Mouse (Mus musculus): ENCODE measurements around the gene Batf. TPM values are rescaled to one million over a fixed set of nuclear protein-coding genes. Genes with fewer than 3 reads are reported as not detected.

The Batf gene
- total RNA-seq (2014; rRNA removed; ENCODE audit: low replicate concordance) = 1.4 and 3.2 TPM in 2 replicates
- polyA plus RNA-seq (2015; fragmentation: Nextera tagmentation; extraction: Ambion mirVana) = 2.1 and 2.6 TPM in 2 replicates

DNA sequence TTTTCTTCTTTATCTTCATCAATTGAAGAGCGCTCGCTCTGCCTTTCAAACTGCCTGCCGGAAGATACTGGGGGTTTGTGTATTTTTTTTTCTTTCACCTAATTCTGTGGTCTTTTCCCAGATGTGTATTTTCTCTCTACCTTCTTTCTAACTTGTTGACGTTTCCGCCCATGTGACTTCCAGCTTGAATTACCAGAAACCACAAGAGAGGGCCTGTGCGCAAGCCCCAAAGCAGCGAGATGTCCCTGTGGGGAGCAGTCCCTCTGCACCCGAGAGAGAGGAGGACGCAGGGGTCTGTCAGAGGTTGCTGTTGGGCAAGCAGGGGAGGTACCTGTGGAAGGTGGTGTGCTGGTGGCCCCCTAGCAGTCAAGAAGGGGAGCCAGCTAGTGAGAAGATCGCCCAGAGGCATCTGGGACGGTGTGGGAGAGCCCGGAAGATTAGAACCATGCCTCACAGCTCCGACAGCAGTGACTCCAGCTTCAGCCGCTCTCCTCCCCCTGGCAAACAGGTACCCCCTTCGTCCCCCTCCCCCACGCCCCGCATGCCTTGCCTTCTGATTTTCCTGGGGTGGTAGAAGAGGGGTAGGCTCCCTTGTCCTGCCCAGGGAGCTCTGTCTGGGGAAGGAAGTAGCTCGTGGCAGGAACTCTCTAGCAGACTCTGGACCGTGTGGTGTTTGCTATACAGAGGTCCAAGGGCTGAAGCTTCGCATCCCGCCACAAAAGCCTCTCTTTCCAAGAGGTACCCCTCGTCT lies at the start of gene Batf:
Gene Batf (plus strand): TSS at position 204 of the 751 bp plus-strand sequence.
- H3K9ac ChIP-seq (replicated peaks; ENCODE audit: low read depth, low read length) = 0 out of 2 replicates have a peak within 1 kb of the TSS, but pooled peaks have one; percentile 45
- ATAC-seq (ENCODE audit: insufficient read depth, low read depth) (no peak), DNase-seq (ENCODE audit: low spot score) (no peak)
- no peaks in the 10 kb centered on the region for H3K27me3 ChIP-seq (ENCODE audit: control insufficient read depth, insufficient read depth, low read length)
- H3K36me3 ChIP-seq (replicated peaks; ENCODE audit: control insufficient read depth, insufficient read depth, low read length) = no peaks in the 10 kb centered on the region
- peak within 1 kb of the TSS; percentile 21 for H3K4me3 ChIP-seq (ENCODE audit: low read depth, low read length)
- H3K9me3 ChIP-seq (replicated peaks; ENCODE audit: control insufficient read depth, low read length) = no peaks in the 10 kb centered on the region
- WGBS = 31% methylated on average over 22 of the region's 22 CpGs
- no peak for TF ChIP-seq EP300 (IDR thresholded peaks at IDR 0.05; ENCODE audit: low read depth)
- TF ChIP-seq CTCF (IDR thresholded peaks at IDR 0.05; ENCODE audit: low read depth) = no peak
- H3K4me1 ChIP-seq (ENCODE audit: control insufficient read depth, insufficient read depth) = peaks cover 6% of the 10 kb centered on the region; the same call in 1 of the 2 replicates
- H3K4me2 ChIP-seq (ENCODE audit: low read depth, low read length) = peak within 1 kb of the TSS; percentile 57
- H3K27ac ChIP-seq (ENCODE audit: low read depth) = no peak within 1 kb of the TSS

DNA sequence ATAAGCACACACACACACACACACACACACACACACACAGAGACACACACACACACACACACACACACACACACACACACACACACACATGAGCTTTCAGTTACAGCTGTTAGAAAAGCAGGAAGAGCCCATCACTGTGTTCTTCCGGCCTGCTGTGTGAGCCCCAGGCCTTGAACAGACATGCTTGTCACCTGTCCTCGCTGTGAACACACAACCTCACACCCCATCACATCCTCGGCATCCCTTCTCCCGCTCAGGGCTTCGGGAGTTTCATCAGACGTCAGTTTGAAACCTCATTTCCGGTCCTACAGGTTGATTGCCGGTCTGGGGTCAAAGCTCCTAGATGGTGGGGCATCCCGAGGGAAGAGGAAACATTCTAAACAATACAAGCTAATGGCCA lies 48.5 kb upstream of the Batf start:
- Histone ChIP-seq H3K36me3 (replicated peaks; ENCODE audit: control insufficient read depth, insufficient read depth, low read length) (peaks cover 32% of the 10 kb centered on the region), H3K9ac (replicated peaks; ENCODE audit: low read depth, low read length) (no peak overlapping the region), H3K4me1 (ENCODE audit: control insufficient read depth, insufficient read depth) (peaks cover 19% of the 10 kb centered on the region), H3K4me3 (ENCODE audit: low read depth, low read length) (no peak overlapping the region), H3K9me3 (replicated peaks; ENCODE audit: control insufficient read depth, low read length) (no peaks in the 10 kb centered on the region), H3K4me2 (ENCODE audit: low read depth, low read length) (no peak overlapping the region), H3K27ac (ENCODE audit: low read depth) (no peak overlapping the region; the same call in 1 of the 2 replicates), H3K27me3 (ENCODE audit: control insufficient read depth, insufficient read depth, low read length) (no peaks in the 10 kb centered on the region)
- ATAC-seq (ENCODE audit: insufficient read depth, low read depth) (no peak), DNase-seq (ENCODE audit: low spot score) (no peak)
- TF ChIP-seq CTCF (IDR thresholded peaks at IDR 0.05; ENCODE audit: low read depth) = no peak
- no peak for TF ChIP-seq EP300 (IDR thresholded peaks at IDR 0.05; ENCODE audit: low read depth)
- 71% methylated on average over 9 of the region's 9 CpGs for WGBS

DNA sequence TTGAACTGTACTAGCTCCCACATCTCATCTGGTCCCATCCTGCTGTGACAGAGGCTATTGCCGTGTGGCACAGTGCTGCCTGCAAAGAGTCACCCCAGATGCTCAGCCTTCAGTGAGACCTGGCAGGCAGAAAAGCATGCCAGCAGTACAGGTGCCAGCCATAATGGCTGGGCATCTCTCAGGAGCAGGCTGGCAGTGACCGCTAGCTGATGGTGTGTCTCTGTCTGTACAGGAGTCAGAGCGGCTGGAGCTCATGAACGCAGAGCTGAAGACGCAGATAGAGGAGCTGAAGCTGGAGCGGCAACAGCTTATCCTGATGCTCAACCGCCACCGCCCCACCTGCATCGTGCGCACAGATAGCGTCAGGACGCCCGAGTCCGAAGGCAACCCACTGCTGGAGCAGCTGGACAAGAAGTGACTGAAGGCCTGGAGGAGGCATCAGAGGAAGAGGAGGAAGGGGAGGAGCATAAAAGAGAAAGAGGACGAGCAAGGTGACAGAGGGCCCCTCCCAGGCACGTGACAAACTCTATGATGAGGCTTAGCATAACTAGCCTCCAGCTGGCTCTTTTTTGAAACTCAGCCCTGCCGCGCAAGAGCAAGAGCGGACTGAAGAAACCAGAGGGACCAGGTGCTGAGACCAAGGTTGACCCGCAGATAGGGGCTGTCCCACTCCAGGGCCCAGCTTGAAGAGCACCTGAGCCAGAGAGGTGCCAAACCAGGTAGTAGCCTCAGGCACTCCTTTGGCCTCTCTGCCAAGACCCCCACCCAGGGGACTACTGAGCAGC lies 47.7 kb upstream of the Batf start:
- DNase-seq (ENCODE audit: low spot score) = no peak
- Histone ChIP-seq H3K36me3 (replicated peaks; ENCODE audit: control insufficient read depth, insufficient read depth, low read length) (peaks cover 24% of the 10 kb centered on the region), H3K4me1 (ENCODE audit: control insufficient read depth, insufficient read depth) (peaks cover 19% of the 10 kb centered on the region), H3K9ac (replicated peaks; ENCODE audit: low read depth, low read length) (no peak overlapping the region), H3K27me3 (ENCODE audit: control insufficient read depth, insufficient read depth, low read length) (no peaks in the 10 kb centered on the region), H3K27ac (ENCODE audit: low read depth) (no peak overlapping the region), H3K4me2 (ENCODE audit: low read depth, low read length) (no peak overlapping the region), H3K4me3 (ENCODE audit: low read depth, low read length) (no peak overlapping the region), H3K9me3 (replicated peaks; ENCODE audit: control insufficient read depth, low read length) (no peaks in the 10 kb centered on the region)
- TF ChIP-seq CTCF (IDR thresholded peaks at IDR 0.05; ENCODE audit: low read depth) = no peak
- no peak for TF ChIP-seq EP300 (IDR thresholded peaks at IDR 0.05; ENCODE audit: low read depth)
- no peak for ATAC-seq (ENCODE audit: insufficient read depth, low read depth)
- WGBS = 82% methylated on average over 20 of the region's 20 CpGs

DNA sequence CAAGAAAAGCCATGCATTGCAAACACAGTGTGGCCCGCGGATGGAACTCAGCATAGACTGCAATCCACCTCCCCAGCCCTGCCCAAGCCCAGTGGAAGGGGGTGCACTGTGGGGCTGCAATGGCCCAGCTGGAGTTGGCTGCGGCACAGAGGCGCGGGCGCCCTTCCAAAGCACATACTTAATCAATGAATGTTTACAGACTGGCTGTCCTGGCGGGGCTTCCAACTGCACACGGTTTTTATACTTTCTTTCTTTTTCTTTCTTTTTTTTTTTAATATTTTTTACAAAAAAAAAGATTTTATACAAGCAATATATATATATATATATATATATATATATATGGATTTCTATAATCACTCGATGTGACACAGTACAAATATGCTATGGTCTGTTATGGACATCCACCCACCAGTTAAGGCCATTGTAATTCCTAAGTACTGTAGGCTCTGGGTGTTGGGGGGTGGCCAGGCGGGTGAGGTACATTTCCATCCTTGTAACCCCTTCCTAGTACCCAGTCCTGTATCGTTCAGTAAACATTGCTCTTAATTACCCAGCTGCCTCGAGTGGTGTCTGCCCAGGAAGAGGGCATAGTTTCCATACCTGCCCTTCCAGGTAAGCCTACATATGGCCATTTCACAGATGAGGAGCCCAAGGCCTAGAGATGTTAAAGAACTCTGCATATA lies 47.0 kb upstream of the Batf start:
- Histone ChIP-seq H3K36me3 (replicated peaks; ENCODE audit: control insufficient read depth, insufficient read depth, low read length) (peaks cover 17% of the 10 kb centered on the region), H3K9ac (replicated peaks; ENCODE audit: low read depth, low read length) (no peak overlapping the region), H3K9me3 (replicated peaks; ENCODE audit: control insufficient read depth, low read length) (no peaks in the 10 kb centered on the region), H3K27ac (ENCODE audit: low read depth) (no peak overlapping the region), H3K4me1 (ENCODE audit: control insufficient read depth, insufficient read depth) (peaks cover 19% of the 10 kb centered on the region), H3K4me2 (ENCODE audit: low read depth, low read length) (no peak overlapping the region), H3K27me3 (ENCODE audit: control insufficient read depth, insufficient read depth, low read length) (no peaks in the 10 kb centered on the region), H3K4me3 (ENCODE audit: low read depth, low read length) (no peak overlapping the region)
- 83% methylated on average over 12 of the region's 12 CpGs for WGBS
- DNase-seq (ENCODE audit: low spot score) (no peak), ATAC-seq (ENCODE audit: insufficient read depth, low read depth) (no peak)
- no peak for TF ChIP-seq EP300 (IDR thresholded peaks at IDR 0.05; ENCODE audit: low read depth)
- no peak for TF ChIP-seq CTCF (IDR thresholded peaks at IDR 0.05; ENCODE audit: low read depth)

DNA sequence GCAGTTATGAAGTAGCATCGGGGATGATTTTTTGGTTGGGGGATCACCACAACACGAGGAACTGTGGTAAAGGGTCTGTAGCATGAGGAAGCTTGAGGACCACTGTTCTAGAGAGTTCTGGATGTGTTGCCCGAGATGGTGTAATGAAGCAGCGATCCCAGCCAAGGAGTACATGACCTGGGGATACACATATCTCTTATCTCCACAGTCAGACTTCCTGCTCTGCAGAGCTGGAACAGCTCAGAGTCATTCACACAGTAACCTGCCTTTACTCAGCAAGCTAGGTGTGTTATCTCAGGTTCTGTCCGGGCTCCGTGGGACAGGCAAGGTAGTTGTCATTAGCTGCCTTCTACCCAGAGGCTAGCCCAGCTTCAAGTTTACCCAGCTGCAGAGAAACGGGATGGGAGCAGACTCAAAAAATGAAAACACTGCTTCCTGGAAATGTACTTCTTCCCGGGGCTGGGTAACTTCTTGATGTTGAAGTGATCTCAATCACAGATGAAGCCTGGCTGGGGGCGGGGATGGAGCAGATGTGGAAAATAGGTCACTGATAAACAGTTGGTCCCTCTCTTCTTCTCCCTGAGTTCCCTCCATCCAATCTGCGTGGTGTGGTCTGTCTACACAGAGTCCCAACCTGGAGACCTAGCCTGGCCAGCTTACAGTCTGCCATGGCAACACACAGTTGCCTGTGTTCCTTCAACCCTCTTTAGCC lies 45.5 kb upstream of the Batf start:
- DNase-seq (ENCODE audit: low spot score) (no peak), ATAC-seq (ENCODE audit: insufficient read depth, low read depth) (peak; percentile 63)
- H3K4me2 ChIP-seq (ENCODE audit: low read depth, low read length) = no peak overlapping the region
- no peaks in the 10 kb centered on the region for H3K9me3 ChIP-seq (replicated peaks; ENCODE audit: control insufficient read depth, low read length)
- H3K4me1 ChIP-seq (ENCODE audit: control insufficient read depth, insufficient read depth) = peaks cover 19% of the 10 kb centered on the region
- peaks cover 15% of the 10 kb centered on the region for H3K36me3 ChIP-seq (replicated peaks; ENCODE audit: control insufficient read depth, insufficient read depth, low read length)
- H3K9ac ChIP-seq (replicated peaks; ENCODE audit: low read depth, low read length) = no peak overlapping the region
- 39% methylated on average over 10 of the region's 10 CpGs for WGBS
- H3K27me3 ChIP-seq (ENCODE audit: control insufficient read depth, insufficient read depth, low read length) = no peaks in the 10 kb centered on the region
- peak overlapping the region; percentile 61 for H3K27ac ChIP-seq (ENCODE audit: low read depth)
- H3K4me3 ChIP-seq (ENCODE audit: low read depth, low read length) = no peak overlapping the region
- TF ChIP-seq EP300 (IDR thresholded peaks at IDR 0.05; ENCODE audit: low read depth) = no peak
- no peak for TF ChIP-seq CTCF (IDR thresholded peaks at IDR 0.05; ENCODE audit: low read depth)
